8 mouse cellular contexts compared by ENCODE assay signal in genomic region chr1:165460801-165461377, GRCm38 (mm10). TPM values are rescaled to one million over a fixed set of nuclear protein-coding genes. Genes with fewer than 3 reads are reported as not detected.
DNase-seq lines count a peak whose midpoint lies in the region; ATAC-seq and TF ChIP-seq lines count a peak whose summit lies in the region.

No protein-coding gene starts in this region.

- peak overlapping the region; percentile 99 for H3K9ac ChIP-seq in CH12.LX (ENCODE audit: insufficient read depth, low read depth)
- peak overlapping the region; percentile 62 for H3K9ac ChIP-seq in forebrain, embryonic 11.5 days (ENCODE audit: low read length)
- H3K9ac ChIP-seq in heart, embryonic 16.5 days (ENCODE audit: low read length) = peak overlapping the region; percentile 85
- H3K9ac ChIP-seq in liver, embryonic 15.5 days = peak overlapping the region; percentile 95
- H3K9ac ChIP-seq in neural tube, embryonic 12.5 days = peak overlapping the region; percentile 79

- DNase-seq in CH12.LX (ENCODE audit: extremely low read depth) = peak; percentile 99
- peak; percentile 98 for DNase-seq in c-Kit-positive CD71-positive TER-119-negative erythroid progenitor cells, embryonic 14.5 days (ENCODE audit: low read depth)
- peak; percentile 99 for DNase-seq in forebrain, embryonic 11.5 days (ENCODE audit: low spot score)
- peak; percentile 99 to 100 for DNase-seq in kidney, postnatal 36 days
- peak; percentile 99 for DNase-seq in telencephalon, adult 2 months (ENCODE audit: low read depth, low spot score)

- H3K36me3 ChIP-seq in CH12.LX (replicated peaks in 1 of 2; ENCODE audit: control insufficient read depth in 1 of 2, insufficient read depth in 1 of 2, low read length in 1 of 2) = no peaks in the 10 kb centered on the region
- H3K36me3 ChIP-seq in forebrain, embryonic 11.5 days (ENCODE audit: control insufficient read depth, insufficient read depth, low read length) = no peaks in the 10 kb centered on the region
- no peaks in the 10 kb centered on the region for H3K36me3 ChIP-seq in heart, embryonic 16.5 days (ENCODE audit: control insufficient read depth, insufficient read depth)
- no peaks in the 10 kb centered on the region for H3K36me3 ChIP-seq in liver, embryonic 15.5 days (replicated peaks)
- H3K36me3 ChIP-seq in neural tube, embryonic 12.5 days = no peaks in the 10 kb centered on the region

- peak overlapping the region; percentile 88 to 97 (median 95) for H3K4me3 ChIP-seq in CH12.LX (replicated peaks in 1 of 3; ENCODE audit: low read depth in 2 of 3, low read length in 2 of 3, poor library complexity in 1 of 3)
- peak overlapping the region; percentile 86 for H3K4me3 ChIP-seq in forebrain, embryonic 11.5 days (ENCODE audit: low read depth, low read length)
- peak overlapping the region; percentile 97 for H3K4me3 ChIP-seq in heart, embryonic 16.5 days (ENCODE audit: low read length)
- peak overlapping the region; percentile 100 for H3K4me3 ChIP-seq in liver, embryonic 15.5 days (replicated peaks)
- peak overlapping the region; percentile 92 for H3K4me3 ChIP-seq in neural tube, embryonic 12.5 days

- H3K27me3 ChIP-seq in CH12.LX (replicated peaks) = no peaks in the 10 kb centered on the region
- no peaks in the 10 kb centered on the region for H3K27me3 ChIP-seq in forebrain, embryonic 11.5 days (ENCODE audit: control insufficient read depth, insufficient read depth, low read length)
- H3K27me3 ChIP-seq in heart, embryonic 16.5 days (ENCODE audit: control insufficient read depth, insufficient read depth, low read length) = no peaks in the 10 kb centered on the region
- H3K27me3 ChIP-seq in liver, embryonic 15.5 days = no peaks in the 10 kb centered on the region
- H3K27me3 ChIP-seq in neural tube, embryonic 12.5 days (replicated peaks) = no peaks in the 10 kb centered on the region

- dilution Hi-C loops in CH12.LX (cut with MboI; ENCODE audit: extremely low pct_ligation_motif_present, extremely low pct_unique_long_range_greater_than_20kb, low sequenced_read_pairs) = no loop called here

- TF ChIP-seq RAD21 in CH12.LX (IDR thresholded peaks at IDR 0.05; ENCODE audit: low read depth, low read length) = peak; percentile 35

- H3K27ac ChIP-seq in CH12.LX (ENCODE audit: insufficient read depth, low read depth) = peak overlapping the region; percentile 85
- peak overlapping the region; percentile 43 for H3K27ac ChIP-seq in forebrain, embryonic 11.5 days (ENCODE audit: low read depth, low read length)
- peak overlapping the region; percentile 99 for H3K27ac ChIP-seq in heart, embryonic 16.5 days (ENCODE audit: low read length)
- peak overlapping the region; percentile 99 for H3K27ac ChIP-seq in liver, embryonic 15.5 days (replicated peaks)
- peak overlapping the region; percentile 82 for H3K27ac ChIP-seq in neural tube, embryonic 12.5 days

- no peak for TF ChIP-seq EP300 in CH12.LX (IDR thresholded peaks at IDR 0.05; ENCODE audit: low read length)

- H3K79me2 ChIP-seq in CH12.LX (replicated peaks; ENCODE audit: control insufficient read depth, extremely low read depth, insufficient read depth, poor library complexity, severe bottlenecking) = peaks cover 2% of the 10 kb centered on the region

- peaks cover 0 to 12% of the 10 kb centered on the region in 2 experiments; a peak in 2 of 4 replicates for H3K4me1 ChIP-seq in CH12.LX (ENCODE audit: control insufficient read depth in 1 of 2, insufficient read depth in 2 of 2)
- H3K4me1 ChIP-seq in forebrain, embryonic 11.5 days (replicated peaks; ENCODE audit: control insufficient read depth, insufficient read depth, low read length) = peaks cover 2% of the 10 kb centered on the region; the same call in 1 of the 2 replicates
- H3K4me1 ChIP-seq in heart, embryonic 16.5 days (ENCODE audit: control insufficient read depth, insufficient read depth, low read length) = peaks cover 12% of the 10 kb centered on the region
- H3K4me1 ChIP-seq in liver, embryonic 15.5 days (replicated peaks) = peaks cover 34% of the 10 kb centered on the region
- peaks cover 8% of the 10 kb centered on the region for H3K4me1 ChIP-seq in neural tube, embryonic 12.5 days

- no peak overlapping the region for H3K4me2 ChIP-seq in CH12.LX (ENCODE audit: insufficient read depth, low read depth, poor library complexity, severe bottlenecking)
- H3K4me2 ChIP-seq in forebrain, embryonic 11.5 days (ENCODE audit: low read depth, low read length, severe bottlenecking) = peak overlapping the region; percentile 89
- peak overlapping the region; percentile 75 for H3K4me2 ChIP-seq in heart, embryonic 16.5 days (ENCODE audit: low read depth, low read length)
- peak overlapping the region; percentile 77 for H3K4me2 ChIP-seq in liver, embryonic 15.5 days
- H3K4me2 ChIP-seq in neural tube, embryonic 12.5 days (replicated peaks) = peak overlapping the region; percentile 87

- peak; percentile 91 for TF ChIP-seq POLR2A in CH12.LX (IDR thresholded peaks at IDR 0.05; ENCODE audit: low read depth, low read length)

- no peaks in the 10 kb centered on the region for H3K9me3 ChIP-seq in CH12.LX (replicated peaks; ENCODE audit: low read length)
- H3K9me3 ChIP-seq in forebrain, embryonic 11.5 days (ENCODE audit: control insufficient read depth, low read length) = no peaks in the 10 kb centered on the region
- no peaks in the 10 kb centered on the region for H3K9me3 ChIP-seq in heart, embryonic 16.5 days (replicated peaks; ENCODE audit: control insufficient read depth, low read length)
- no peaks in the 10 kb centered on the region for H3K9me3 ChIP-seq in liver, embryonic 15.5 days (replicated peaks)
- H3K9me3 ChIP-seq in neural tube, embryonic 12.5 days = no peaks in the 10 kb centered on the region

- ATAC-seq in forebrain, embryonic 11.5 days (replicated peaks; ENCODE audit: low FRiP score) = peak; percentile 97
- ATAC-seq in heart, embryonic 16.5 days (replicated peaks; ENCODE audit: extremely low read depth, insufficient read depth, low FRiP score) = peak; percentile 96
- ATAC-seq in liver, embryonic 15.5 days (ENCODE audit: insufficient read depth) = peak; percentile 89
- peak; percentile 98 for ATAC-seq in neural tube, embryonic 12.5 days (ENCODE audit: low FRiP score, low read depth)

- peak in 1 of 2 experiments; percentile 60; a peak in 2 of 4 replicates for TF ChIP-seq CTCF in CH12.LX (conservative IDR thresholded peaks at IDR 0.05 in 1 of 2, IDR thresholded peaks at IDR 0.05 in 1 of 2; ENCODE audit: low read depth in 2 of 2, low read length in 2 of 2)

- 1% methylated on average over 41 of the region's 41 CpGs for WGBS in forebrain, embryonic 11.5 days
- WGBS in heart, embryonic 16.5 days = under 1% methylated on average over 41 of the region's 41 CpGs
- WGBS in liver, embryonic 15.5 days (ENCODE audit: insufficient replicate concordance) = under 1% methylated on average over 41 of the region's 41 CpGs
- under 1% methylated on average over 41 of the region's 41 CpGs for WGBS in neural tube, embryonic 12.5 days

- in situ Hi-C loops in CH12.LX (cut with MboI; ENCODE audit: low pct_ligation_motif_present, low pct_unique_long_range_greater_than_20kb, low sequenced_read_pairs) = no loop called here

TF ChIP-seq in CH12.LX, 34 proteins besides CTCF, POLR2A, EP300 and RAD21 (continues in another document):
- peak; percentile 90 for TF ChIP-seq TCF12 (IDR thresholded peaks at IDR 0.05; ENCODE audit: low read depth, low read length)
- TF ChIP-seq SMC3 (IDR thresholded peaks at IDR 0.05; ENCODE audit: low read depth, low read length) = no peak; the same call in 1 of the 2 replicates
- peak; percentile 95 for TF ChIP-seq NELFE (IDR thresholded peaks at IDR 0.05; ENCODE audit: low read depth, low read length)
- no peak for TF ChIP-seq ZC3H11A (IDR thresholded peaks at IDR 0.05; ENCODE audit: low read depth, low read length)
- peak; percentile 99 for TF ChIP-seq ELF1 (IDR thresholded peaks at IDR 0.05; ENCODE audit: low read depth, low read length)
- TF ChIP-seq IRF4 (IDR thresholded peaks at IDR 0.05; ENCODE audit: low read depth, low read length) = peak; percentile 24
- peak; percentile 55; the same call in 1 of the 2 replicates for TF ChIP-seq GABPA (IDR thresholded peaks at IDR 0.05; ENCODE audit: insufficient replicate concordance, low read depth, low read length)
- no peak for TF ChIP-seq JUND (conservative IDR thresholded peaks at IDR 0.05; ENCODE audit: low read depth, low read length)
- 0 out of 2 replicates have a peak, but pooled peaks have one; percentile 16 for TF ChIP-seq ETS1 (conservative IDR thresholded peaks at IDR 0.05; ENCODE audit: low read depth, low read length)
- peak; percentile 43; the same call in 1 of the 2 replicates for TF ChIP-seq E2F4 (IDR thresholded peaks at IDR 0.05; ENCODE audit: insufficient replicate concordance, low read depth, low read length)

RNA-seq across cellular contexts. Expression of gene Mpc2, which starts 0.5 kb away (rescaled TPM):
- total RNA-seq in CH12.LX (2012; rRNA removed) (44.0 and 50.6 TPM in 2 replicates), CH12.LX (2014; rRNA removed) (55.8 and 69.2 TPM in 2 replicates)
- polyA plus RNA-seq in CH12.LX (2012; ENCODE audit: insufficient read length, low read depth) = 32.3 and 32.5 TPM in 2 replicates
- polyA plus RNA-seq in forebrain, embryonic 11.5 days (2014; fragmentation: Nextera tagmentation; extraction: Ambion mirVana) = 95.8 and 100.0 TPM in 2 replicates
- polyA plus RNA-seq in heart, embryonic 16.5 days (2015; fragmentation: Nextera tagmentation; extraction: Ambion mirVana) = 340 and 349 TPM in 2 replicates
- polyA plus RNA-seq in liver, embryonic 15.5 days (2015; fragmentation: Nextera tagmentation; extraction: Ambion mirVana) = 245 and 270 TPM in 2 replicates
- 141 and 145 TPM in 2 replicates for polyA plus RNA-seq in neural tube, embryonic 12.5 days (2016; fragmentation: Nextera tagmentation; extraction: Ambion mirVana)

RNA-seq across cellular contexts. Expression of gene Dcaf6, which starts 0.6 kb away (rescaled TPM):
- total RNA-seq in CH12.LX (2012; rRNA removed) = 3.1 and 4.1 TPM in 2 replicates
- total RNA-seq in CH12.LX (2014; rRNA removed) = 4.1 and 4.3 TPM in 2 replicates
- polyA plus RNA-seq in CH12.LX (2012; ENCODE audit: insufficient read length, low read depth) = 3.7 and 6.1 TPM in 2 replicates
- 7.8 and 8.1 TPM in 2 replicates for polyA plus RNA-seq in forebrain, embryonic 11.5 days (2014; fragmentation: Nextera tagmentation; extraction: Ambion mirVana)
- 18.9 and 21.2 TPM in 2 replicates for polyA plus RNA-seq in heart, embryonic 16.5 days (2015; fragmentation: Nextera tagmentation; extraction: Ambion mirVana)
- 15.5 and 17.7 TPM in 2 replicates for polyA plus RNA-seq in liver, embryonic 15.5 days (2015; fragmentation: Nextera tagmentation; extraction: Ambion mirVana)
- 10.9 and 12.6 TPM in 2 replicates for polyA plus RNA-seq in neural tube, embryonic 12.5 days (2016; fragmentation: Nextera tagmentation; extraction: Ambion mirVana)

RNA-seq across cellular contexts. Expression of gene Adcy10, which starts 24.1 kb away (rescaled TPM):
- 0.13 TPM in 1 of 2 replicates, not detected in the other for total RNA-seq in CH12.LX (2012; rRNA removed)
- total RNA-seq in CH12.LX (2014; rRNA removed) = not detected in 2 replicates
- not detected in 2 replicates for polyA plus RNA-seq in CH12.LX (2012; ENCODE audit: insufficient read length, low read depth)
- 0.05 and 0.13 TPM in 2 replicates for polyA plus RNA-seq in forebrain, embryonic 11.5 days (2014; fragmentation: Nextera tagmentation; extraction: Ambion mirVana)
- polyA plus RNA-seq in heart, embryonic 16.5 days (2015; fragmentation: Nextera tagmentation; extraction: Ambion mirVana) = not detected in 2 replicates
- 0.08 and 0.10 TPM in 2 replicates for polyA plus RNA-seq in liver, embryonic 15.5 days (2015; fragmentation: Nextera tagmentation; extraction: Ambion mirVana)
- polyA plus RNA-seq in neural tube, embryonic 12.5 days (2016; fragmentation: Nextera tagmentation; extraction: Ambion mirVana) = 0.09 and 0.25 TPM in 2 replicates

Comparison
In these comparisons a context has a peak if more than half of its experiments do, and no peak if none do; other contexts are left out.
1. Peak in every context shown above with its lines: DNase-seq, ATAC-seq, H3K4me3 ChIP-seq and H3K27ac ChIP-seq.
2. H3K27ac ChIP-seq: peak in every context shown above with its lines; median percentile 99 in heart, embryonic 16.5 days; 99 in liver, embryonic 15.5 days; 85 in CH12.LX; 82 in neural tube, embryonic 12.5 days; 43 in forebrain, embryonic 11.5 days.